Mouse (Mus musculus) midbrain, embryonic 12.5 days (tissue): ENCODE measurements around the gene Fpgs. TPM values are rescaled to one million over a fixed set of nuclear protein-coding genes. Genes with fewer than 3 reads are reported as not detected.

ENCODE experiments used
- ATAC-seq: fragments of 200-750 bp; cut with Nextera tagmentation; 2 replicates; pipeline ENCODE4 v1.8.0; 2017; ENCODE audit warnings: low read depth, moderate TSS enrichment, moderate library complexity; ENCODE audit not compliant: low FRiP score
- H3K27ac ChIP-seq: fragments of 300-500 bp; sonication (generic); replicated peaks from 2 replicates; pipeline ENCODE4 v1.5.1; 2016; ENCODE audit warnings: mild to moderate bottlenecking
- H3K27me3 ChIP-seq: fragments of 300-500 bp; sonication (generic); 2 replicates; pipeline ENCODE4 v1.6.1; 2016; ENCODE audit warnings: mild to moderate bottlenecking
- H3K36me3 ChIP-seq: fragments of 300-500 bp; sonication (generic); 2 replicates; pipeline ENCODE4 v1.6.1; 2016
- H3K4me1 ChIP-seq: fragments of 300-500 bp; sonication (generic); 2 replicates; pipeline ENCODE4 v1.6.1; 2016
- H3K4me2 ChIP-seq: fragments of 300-500 bp; sonication (generic); replicated peaks from 2 replicates; pipeline ENCODE4 v1.6.1; 2016; ENCODE audit warnings: mild to moderate bottlenecking, moderate library complexity
- H3K4me3 ChIP-seq: fragments of 300-500 bp; sonication (generic); 2 replicates; pipeline ENCODE4 v1.5.1; 2016; ENCODE audit warnings: mild to moderate bottlenecking
- H3K9ac ChIP-seq: fragments of 300-500 bp; sonication (generic); replicated peaks from 2 replicates; pipeline ENCODE4 v1.6.1; 2016; ENCODE audit warnings: mild to moderate bottlenecking, moderate library complexity
- H3K9me3 ChIP-seq: fragments of 300-500 bp; sonication (generic); 2 replicates; pipeline ENCODE4 v1.6.1; 2016; ENCODE audit warnings: mild to moderate bottlenecking
- WGBS: fragments of 180-500 bp; shearing (Covaris S2); methylation state at CpG from one replicate; pipeline ENCODE4 v1.1.7; 2016; 5-methylcytosine and 5-hydroxymethylcytosine counted together
- polyA plus RNA-seq: library from polyadenylated mRNA; unstranded; fragments of >200 nt; fragmentation: Nextera tagmentation; extraction: Ambion mirVana; gene quantifications from 2 replicates; pipeline ENCODE4 v1.2.1, GENCODE M21; 2016

Gene Fpgs
- polyA plus RNA-seq, 1 experiment from 2014 or later: 19.1 TPM

- 90% methylated on average over 3 of the region's 3 CpGs for WGBS
- Histone ChIP-seq H3K4me2 (no peak overlapping the region), H3K9me3 (no peaks in the 10 kb centered on the region), H3K4me3 (no peak overlapping the region), H3K4me1 (peaks cover 11% of the 10 kb centered on the region), H3K9ac (no peak overlapping the region), H3K36me3 (no peaks in the 10 kb centered on the region), H3K27me3 (peaks cover 4% of the 10 kb centered on the region; the same call in 1 of the 2 replicates), H3K27ac (no peak overlapping the region)
- ATAC-seq: no peak
These were observed 18.6 kb upstream of the Fpgs start for GRCm38 (mm10) chr2:32722581-32722980.

GRCm38 (mm10) chr2:32722046-32722445 lies 18.1 kb upstream of the Fpgs start:
- H3K27ac ChIP-seq: no peak overlapping the region
- H3K27me3 ChIP-seq: peaks cover 4% of the 10 kb centered on the region; the same call in 1 of the 2 replicates
- no peak overlapping the region for H3K4me2 ChIP-seq
- H3K36me3 ChIP-seq: no peaks in the 10 kb centered on the region
- peaks cover 9% of the 10 kb centered on the region for H3K4me1 ChIP-seq
- 55% methylated on average over 6 of the region's 6 CpGs for WGBS
- H3K4me3 ChIP-seq: no peak overlapping the region
- H3K9ac ChIP-seq: no peak overlapping the region
- H3K9me3 ChIP-seq: no peaks in the 10 kb centered on the region
- no peak for ATAC-seq

GRCm38 (mm10) chr2:32720681-32721229 lies 16.8 kb upstream of the Fpgs start, which contains the start of gene Sh2d3c:
Gene Sh2d3c (plus strand): TSS chr2:32721055.
- Histone ChIP-seq H3K27me3 (peaks cover 4% of the 10 kb centered on the region; the same call in 1 of the 2 replicates), H3K36me3 (no peaks in the 10 kb centered on the region), H3K4me1 (peaks cover 9% of the 10 kb centered on the region), H3K4me2 (no peak within 1 kb of the TSS), H3K27ac (no peak within 1 kb of the TSS), H3K4me3 (no peak within 1 kb of the TSS), H3K9me3 (no peaks in the 10 kb centered on the region), H3K9ac (0 out of 2 replicates have a peak within 1 kb of the TSS, but pooled peaks have one; percentile 11)
- 59% methylated on average over 8 of the region's 8 CpGs for WGBS
- no peak for ATAC-seq

DNA sequence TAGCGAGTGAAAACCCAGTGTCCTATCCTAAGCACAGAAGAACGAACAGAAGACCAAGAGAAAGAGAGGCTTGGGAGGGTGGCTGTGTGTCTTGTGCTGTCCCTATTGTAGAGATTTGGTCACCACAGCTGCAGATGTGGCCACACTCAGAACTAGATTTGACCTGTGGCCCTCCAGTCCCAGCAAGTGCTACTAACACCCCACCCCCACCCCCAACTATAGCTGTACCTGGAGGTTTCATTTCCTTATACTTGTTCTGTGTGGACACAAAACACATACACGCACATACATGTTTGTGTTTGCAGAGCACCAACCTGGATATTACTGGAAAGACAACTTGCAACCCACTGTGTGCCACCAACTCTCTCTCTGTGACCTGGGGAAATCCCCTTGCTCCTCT lies 16.1 kb upstream of the Fpgs start:
- ATAC-seq: no peak
- 94% methylated on average over 3 of the region's 3 CpGs for WGBS
- H3K4me2 ChIP-seq: no peak overlapping the region
- no peaks in the 10 kb centered on the region for H3K36me3 ChIP-seq
- H3K4me3 ChIP-seq: no peak overlapping the region
- H3K27me3 ChIP-seq: peaks cover 4% of the 10 kb centered on the region; the same call in 1 of the 2 replicates
- peaks cover 9% of the 10 kb centered on the region for H3K4me1 ChIP-seq
- no peak overlapping the region for H3K9ac ChIP-seq
- no peak overlapping the region for H3K27ac ChIP-seq
- no peaks in the 10 kb centered on the region for H3K9me3 ChIP-seq

DNA sequence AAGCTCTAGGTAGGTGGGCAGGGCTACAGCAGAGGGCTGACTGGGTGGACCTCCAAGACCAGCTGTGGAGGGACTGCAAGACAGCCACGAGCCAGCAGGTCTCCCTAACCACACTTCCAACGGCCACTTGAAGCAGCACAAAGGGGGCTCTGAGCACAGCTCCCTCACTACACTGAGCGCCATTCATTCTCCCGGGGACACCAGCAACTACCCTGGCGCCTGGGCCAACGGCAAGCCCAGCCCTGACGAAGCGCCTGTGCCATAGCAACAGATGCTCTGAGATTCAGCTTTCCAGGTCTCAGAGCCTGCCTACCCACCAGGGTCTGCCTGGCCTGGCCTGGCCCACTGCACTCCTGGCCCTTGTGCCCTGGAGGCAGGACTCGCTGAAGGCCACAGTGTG lies 14.8 kb upstream of the Fpgs start:
- ATAC-seq: 0 out of 2 replicates have a peak, but pooled peaks have one; percentile 20
- 48% methylated on average over 9 of the region's 9 CpGs for WGBS

GRCm38 (mm10) chr2:32714987-32715425 lies 11.1 kb upstream of the Fpgs start:
- no peaks in the 10 kb centered on the region for H3K9me3 ChIP-seq
- no peak overlapping the region for H3K9ac ChIP-seq
- H3K4me2 ChIP-seq: no peak overlapping the region
- WGBS: 78% methylated on average over 4 of the region's 4 CpGs
- no peak overlapping the region for H3K4me3 ChIP-seq
- peaks cover 7% of the 10 kb centered on the region for H3K36me3 ChIP-seq
- H3K27ac ChIP-seq: no peak overlapping the region
- H3K4me1 ChIP-seq: peaks cover 22% of the 10 kb centered on the region
- no peaks in the 10 kb centered on the region for H3K27me3 ChIP-seq
- ATAC-seq: no peak

More for the DNA sequence above, 14.8 kb upstream of the Fpgs start:
- peaks cover 4% of the 10 kb centered on the region; the same call in 1 of the 2 replicates for H3K27me3 ChIP-seq
- H3K4me3 ChIP-seq: no peak overlapping the region
- H3K36me3 ChIP-seq: no peaks in the 10 kb centered on the region
- peaks cover 14% of the 10 kb centered on the region for H3K4me1 ChIP-seq
- H3K27ac ChIP-seq: no peak overlapping the region
- no peak overlapping the region for H3K4me2 ChIP-seq
- no peak overlapping the region for H3K9ac ChIP-seq
- H3K9me3 ChIP-seq: no peaks in the 10 kb centered on the region

DNA sequence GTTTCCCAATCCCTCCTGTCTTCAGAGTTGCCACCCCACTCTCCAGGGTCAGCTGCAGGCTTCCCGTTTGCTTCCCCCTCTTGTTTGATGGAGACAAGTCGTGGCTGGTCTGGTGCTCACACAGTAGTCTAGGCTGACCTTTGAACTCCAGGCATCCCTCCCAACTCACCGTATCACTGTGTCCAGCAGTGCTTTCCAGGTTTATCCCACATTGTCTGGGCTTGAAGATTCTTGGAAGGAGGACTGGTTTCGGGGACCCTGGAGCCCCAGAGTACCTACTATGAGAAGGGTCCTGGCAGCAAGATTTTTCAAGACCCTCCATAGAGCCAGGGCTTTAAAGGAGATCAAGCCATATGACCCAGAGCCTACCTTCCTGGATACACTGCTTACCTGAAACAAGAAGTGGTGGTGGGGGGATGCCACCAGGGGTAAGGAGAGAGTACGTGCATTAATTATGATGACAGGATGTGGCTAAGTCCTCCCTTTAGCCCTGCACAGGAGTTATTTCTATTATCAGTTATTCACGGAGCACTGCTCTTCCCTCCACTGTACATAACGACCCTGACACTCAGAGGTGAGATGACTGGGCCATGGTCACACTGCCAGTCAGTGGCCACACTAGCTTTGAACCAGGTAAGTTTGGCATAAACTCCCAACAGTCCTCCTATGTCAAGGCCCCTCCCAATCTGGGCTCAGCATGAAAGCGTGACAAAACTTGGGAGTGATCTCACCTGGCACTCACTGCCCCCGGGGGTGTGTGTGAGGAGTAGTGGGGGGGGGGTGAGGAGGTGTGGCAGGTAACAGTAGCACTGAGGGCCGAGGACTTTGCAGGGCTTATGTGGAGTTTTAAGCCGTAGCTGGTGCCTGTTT lies 10.4 kb upstream of the Fpgs start:
- no peak for ATAC-seq
- H3K27ac ChIP-seq: peak overlapping the region; percentile 98
- peak overlapping the region; percentile 99 for H3K4me2 ChIP-seq
- H3K27me3 ChIP-seq: no peaks in the 10 kb centered on the region
- peaks cover 13% of the 10 kb centered on the region for H3K36me3 ChIP-seq
- no peak overlapping the region for H3K4me3 ChIP-seq
- 65% methylated on average over 11 of the region's 11 CpGs for WGBS
- peak overlapping the region; percentile 51; the same call in 1 of the 2 replicates for H3K9ac ChIP-seq
- peaks cover 22% of the 10 kb centered on the region for H3K4me1 ChIP-seq
- H3K9me3 ChIP-seq: no peaks in the 10 kb centered on the region

DNA sequence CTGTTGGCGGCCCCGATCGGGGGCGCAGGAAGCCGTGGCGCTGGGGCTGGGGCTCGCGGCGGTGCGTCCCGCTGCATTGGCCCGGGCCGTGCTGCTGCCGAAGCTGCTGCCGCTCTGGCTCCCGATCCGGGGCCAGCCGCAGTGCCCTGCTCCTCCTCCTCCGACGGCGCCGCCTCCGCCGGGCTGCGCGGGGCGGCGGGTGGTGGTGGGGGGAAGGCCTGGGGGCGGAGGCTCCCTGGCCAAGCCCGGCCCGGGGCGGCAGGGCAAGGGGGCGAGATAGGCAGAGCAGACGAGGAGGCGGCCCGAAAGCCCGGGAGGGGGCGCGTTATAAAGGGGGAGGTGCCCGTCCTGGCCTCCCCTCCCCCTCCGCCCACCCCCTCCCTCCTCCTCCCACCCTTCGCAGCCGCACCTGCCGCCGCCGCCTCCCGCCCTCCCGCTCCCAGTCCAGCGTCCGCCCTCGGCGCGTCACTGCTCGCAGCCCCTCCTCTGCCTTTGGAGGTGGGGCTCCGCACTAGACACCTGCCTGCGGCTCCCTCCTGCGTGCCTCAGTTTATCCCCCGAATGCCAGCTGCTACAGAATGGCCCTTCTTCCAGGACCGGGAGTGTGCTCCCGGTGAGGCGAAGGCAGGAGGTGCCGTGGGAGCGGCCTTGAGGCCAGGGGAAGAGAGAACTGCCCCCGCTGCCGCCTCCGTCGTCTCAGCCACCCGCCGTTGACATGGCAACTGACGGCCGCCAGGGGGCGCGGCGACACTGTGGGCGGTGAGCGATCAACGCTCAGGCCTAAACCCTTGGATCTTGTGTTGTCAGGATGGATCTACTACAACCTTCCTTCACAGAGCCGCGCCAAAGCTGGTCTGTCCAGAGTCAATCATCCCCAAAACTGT lies 9.2 kb upstream of the Fpgs start, which contains the start of gene Cdk9:
Gene Cdk9 (minus strand): TSS at position 143 of the 884 bp plus-strand sequence.
- under 1% methylated on average over 61 of the region's 79 CpGs for WGBS
- Histone ChIP-seq H3K36me3 (peaks cover 25% of the 10 kb centered on the region), H3K9ac (peak within 1 kb of the TSS; percentile 84), H3K27ac (peak within 1 kb of the TSS; percentile 98), H3K4me2 (peak within 1 kb of the TSS; percentile 99), H3K4me3 (peak within 1 kb of the TSS; percentile 95), H3K4me1 (peaks cover 17% of the 10 kb centered on the region), H3K27me3 (no peaks in the 10 kb centered on the region), H3K9me3 (no peaks in the 10 kb centered on the region)
- peak; percentile 84 for ATAC-seq

- peak; percentile 85 for ATAC-seq
- Histone ChIP-seq H3K27ac (peak overlapping the region; percentile 98), H3K36me3 (peaks cover 31% of the 10 kb centered on the region), H3K4me1 (peaks cover 17% of the 10 kb centered on the region), H3K4me3 (peak overlapping the region; percentile 95), H3K9me3 (no peaks in the 10 kb centered on the region), H3K4me2 (peak overlapping the region; percentile 99), H3K27me3 (no peaks in the 10 kb centered on the region), H3K9ac (peak overlapping the region; percentile 84)
- WGBS: 0% methylated on average over 27 of the region's 44 CpGs
These were observed 8.6 kb upstream of the Fpgs start for GRCm38 (mm10) chr2:32712586-32712933.

- H3K27me3 ChIP-seq: no peaks in the 10 kb centered on the region
- peak overlapping the region; percentile 95 for H3K4me3 ChIP-seq
- H3K9ac ChIP-seq: peak overlapping the region; percentile 84
- H3K4me1 ChIP-seq: peaks cover 17% of the 10 kb centered on the region
- peaks cover 36% of the 10 kb centered on the region for H3K36me3 ChIP-seq
- under 1% methylated on average over 41 of the region's 41 CpGs for WGBS
- H3K27ac ChIP-seq: peak overlapping the region; percentile 98
- H3K4me2 ChIP-seq: peak overlapping the region; percentile 99
- no peaks in the 10 kb centered on the region for H3K9me3 ChIP-seq
- ATAC-seq: peak; percentile 38
These were observed 8.2 kb upstream of the Fpgs start for GRCm38 (mm10) chr2:32712108-32712551.

DNA sequence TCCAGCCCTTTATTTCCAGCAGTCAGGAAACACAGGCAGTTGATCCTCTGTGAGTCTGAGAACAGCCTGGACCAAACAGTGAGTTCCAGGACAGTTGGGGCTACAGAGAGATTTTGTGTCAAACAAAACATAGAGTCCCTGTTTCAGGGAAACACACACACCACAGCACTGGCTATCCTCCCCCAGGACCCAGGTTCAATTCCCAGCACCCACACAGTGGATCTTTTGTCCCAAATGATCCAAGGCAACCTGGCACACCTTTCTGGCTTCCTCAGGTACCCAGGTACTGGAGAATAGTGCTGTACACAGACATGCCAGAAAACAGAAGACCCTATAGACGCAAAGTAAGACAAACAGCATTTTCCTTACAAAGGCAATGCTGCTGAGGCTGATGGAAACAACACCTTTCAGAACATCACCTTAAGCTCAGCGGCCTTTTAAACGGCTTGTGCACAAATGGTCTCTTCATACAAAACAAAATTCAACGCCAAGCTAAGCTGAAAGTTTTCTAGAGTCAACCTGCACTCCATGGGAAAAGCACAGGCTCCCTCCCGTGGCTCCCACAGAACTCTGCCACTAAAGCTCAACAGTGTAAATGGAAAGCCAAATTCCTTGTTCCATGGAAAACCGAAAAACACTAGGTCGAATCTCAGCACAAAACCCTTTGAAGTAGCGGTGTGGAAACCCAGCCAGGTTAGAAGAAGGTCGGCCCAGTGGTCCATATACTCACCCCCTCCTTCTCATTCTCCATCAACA lies 7.5 kb upstream of the Fpgs start:
- WGBS: 33% methylated on average over 9 of the region's 9 CpGs
- Histone ChIP-seq H3K27ac (peak overlapping the region; percentile 98; the same call in 1 of the 2 replicates), H3K4me3 (peak overlapping the region; percentile 95), H3K36me3 (peaks cover 42% of the 10 kb centered on the region), H3K27me3 (no peaks in the 10 kb centered on the region), H3K4me1 (peaks cover 17% of the 10 kb centered on the region), H3K4me2 (peak overlapping the region; percentile 99), H3K9me3 (no peaks in the 10 kb centered on the region), H3K9ac (peak overlapping the region; percentile 84)
- ATAC-seq: no peak
